Comparison of ENCODE assay signal across 13 mouse cellular contexts in genomic region chr14:105922427-105922826, GRCm38 (mm10). TPM values are rescaled to one million over a fixed set of nuclear protein-coding genes. Genes with fewer than 3 reads are reported as not detected.
A peak's percentile ranks its signal among the peaks of the same experiment; 100 is the strongest.
DNase-seq lines count a peak whose midpoint lies in the region; ATAC-seq and TF ChIP-seq lines count a peak whose summit lies in the region.
"Had no signal": no experiment of that assay in that cellular context is flagged by ENCODE, and none has a peak within 500 bp of the region (broad histone marks: within the 10 kb centered on the region; RNA-seq: fewer than 3 reads in every experiment).

No protein-coding gene starts in this region.

- H3K27me3 ChIP-seq in kidney, embryonic 16.5 days (ENCODE audit: insufficient read depth, low read length): no peaks in the 10 kb centered on the region
- H3K27me3 ChIP-seq in E14TG2a.4 (ENCODE audit: insufficient read depth, low read length): no peaks in the 10 kb centered on the region
- H3K27me3 ChIP-seq: megakaryocyte, embryonic 14.5 days had no signal

- no peaks in the 10 kb centered on the region for H3K36me3 ChIP-seq in kidney, embryonic 16.5 days (ENCODE audit: insufficient read depth, low read length)
- no peaks in the 10 kb centered on the region for H3K36me3 ChIP-seq in E14TG2a.4 (ENCODE audit: insufficient read depth, low read length)
- H3K36me3 ChIP-seq: forebrain, embryonic 12.5 days had no signal

- DNase-seq in kidney, adult 8-10 months: no peak
- peak; percentile 44 for DNase-seq in c-Kit-positive CD71-negative TER-119-negative erythroid progenitor cells, embryonic 14.5 days (ENCODE audit: low read depth)
- no peak for DNase-seq in urinary bladder, postnatal 10 days (ENCODE audit: low spot score)
- DNase-seq in layer of hippocampus, adult 11-12 months (ENCODE audit: low spot score): no peak
- DNase-seq: gastrocnemius, postnatal 14 days; kidney, adult 9 months; thymus, postnatal 4 days had no signal

- no peak overlapping the region for H3K4me3 ChIP-seq in kidney, embryonic 16.5 days (ENCODE audit: low read length)
- H3K4me3 ChIP-seq in E14TG2a.4 (replicated peaks; ENCODE audit: low read length): peak overlapping the region; percentile 21; the same call in 1 of the 2 replicates
- H3K4me3 ChIP-seq: forebrain, embryonic 12.5 days had no signal

- 0 out of 2 replicates have a peak, but pooled peaks have one; percentile 17 for ATAC-seq in kidney, embryonic 16.5 days (ENCODE audit: low FRiP score, low TSS enrichment)
- peak; percentile 58 for ATAC-seq in megakaryocyte progenitor cell, adult 5-6 weeks (replicated peaks; ENCODE audit: poor library complexity)
- no peak for ATAC-seq in inflammation-experienced regulatory T-cells, adult 6 months

- H3K9ac ChIP-seq in kidney, embryonic 16.5 days (replicated peaks; ENCODE audit: low read length): no peak overlapping the region
- H3K9ac ChIP-seq: forebrain, embryonic 12.5 days had no signal

- no peak for TF ChIP-seq CTCF in E14TG2a.4 (conservative IDR thresholded peaks at IDR 0.05; ENCODE audit: low read length)

- 11% methylated on average over 5 of the region's 5 CpGs for WGBS in kidney, embryonic 16.5 days

- peak overlapping the region; percentile 70 for H3K27ac ChIP-seq in kidney, embryonic 16.5 days (ENCODE audit: low read length)
- H3K27ac ChIP-seq: forebrain, embryonic 12.5 days had no signal

- no peaks in the 10 kb centered on the region for H3K9me3 ChIP-seq in kidney, embryonic 16.5 days (ENCODE audit: low read length)
- H3K9me3 ChIP-seq in E14TG2a.4 (ENCODE audit: low read length): peaks cover 43% of the 10 kb centered on the region
- H3K9me3 ChIP-seq: forebrain, embryonic 12.5 days; megakaryocyte, embryonic 14.5 days had no signal

- H3K4me1 ChIP-seq in kidney, embryonic 16.5 days (ENCODE audit: insufficient read depth, low read length): peaks cover 35% of the 10 kb centered on the region
- peaks cover 43% of the 10 kb centered on the region for H3K4me1 ChIP-seq in E14TG2a.4 (replicated peaks; ENCODE audit: low read depth, low read length)

- 0 out of 2 replicates have a peak overlapping the region, but pooled peaks have one; percentile 12 for H3K4me2 ChIP-seq in kidney, embryonic 16.5 days (replicated peaks; ENCODE audit: low read depth, low read length)
- H3K4me2 ChIP-seq: forebrain, embryonic 12.5 days had no signal

RNA-seq across cellular contexts. Expression of gene Spry2, which starts 25.8 kb away (rescaled TPM):
- 40.1 and 49.0 TPM in 2 replicates for polyA plus RNA-seq in kidney, embryonic 16.5 days (2015; fragmentation: Nextera tagmentation; extraction: Ambion mirVana)
- 11.6 and 16.3 TPM in 2 replicates for total RNA-seq in megakaryocyte progenitor cell, adult 5-6 weeks (2015)
- total RNA-seq in megakaryocyte progenitor cell, adult 5-6 weeks (2017): 7.1 and 9.9 TPM in 2 replicates
- under 1 TPM in 2 of 3 experiments, not detected in 1; 0.48 to 0.73 TPM for polyA plus RNA-seq in inflammation-experienced regulatory T-cells, adult 6 months (2017; shearing (Covaris generic))

Comparison
In these comparisons a context has a peak if more than half of its experiments do, and no peak if none do; other contexts are left out.
1. RNA of gene Spry2, which starts 25.8 kb away (polyA plus RNA-seq): 40.1 to 49.0 TPM in kidney, embryonic 16.5 days; 0.48 to 0.73 TPM in inflammation-experienced regulatory T-cells, adult 6 months; every median in the first group is over 10 times any median in the second.